Mouse (Mus musculus): ENCODE measurements around the gene Gps1.
"Not testable (repeated sequence)": the region's sequence is repeated elsewhere in the genome, so short reads cannot be mapped to it uniquely, and the experiment has no call there.

The Gps1 gene

DNA sequence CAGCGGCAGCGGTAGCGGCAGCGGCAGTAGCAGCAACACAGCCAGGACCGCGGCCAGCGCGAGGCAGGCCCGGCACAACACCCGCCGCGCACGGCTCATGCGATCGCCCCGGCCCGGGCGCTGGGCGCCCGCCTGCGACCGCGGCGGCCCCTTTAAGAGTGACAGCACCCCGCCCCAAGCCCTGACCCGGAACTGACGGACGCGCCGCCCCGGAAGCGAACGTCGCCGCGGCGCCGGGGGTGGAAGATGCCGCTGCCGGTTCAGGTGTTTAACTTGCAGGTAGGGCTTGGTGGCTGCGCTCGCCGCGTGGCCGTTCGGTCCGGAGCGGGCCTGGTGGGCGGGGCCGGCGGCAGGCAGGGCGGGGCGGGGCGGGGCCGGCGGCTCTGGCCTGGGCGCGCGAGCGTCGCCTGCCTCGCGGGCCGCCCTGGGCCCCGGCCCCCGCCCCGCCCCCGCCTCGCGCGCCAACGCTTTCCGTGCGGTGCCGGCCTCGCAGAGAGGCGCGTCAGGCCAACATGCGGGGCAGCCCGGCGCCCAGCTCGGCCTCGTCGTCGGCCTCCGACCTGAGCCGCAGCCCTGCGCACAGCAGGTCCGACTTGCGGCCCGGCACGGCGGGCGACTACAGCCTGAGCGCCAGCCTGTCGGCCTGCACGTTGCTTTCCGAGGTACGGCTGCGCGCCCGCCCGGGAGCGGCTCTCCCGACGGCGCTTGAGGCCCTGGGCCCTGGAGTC lies at the start of gene Gps1, which contains the start of gene Rfng:
Gps1 (plus strand) TSS at position 209 of the 728 bp plus-strand sequence.
Rfng (minus strand) TSS at position 144 of the 728 bp plus-strand sequence.
- DNase-seq (ENCODE audit: extremely low read depth, low read depth, low spot score), result no peak

DNA sequence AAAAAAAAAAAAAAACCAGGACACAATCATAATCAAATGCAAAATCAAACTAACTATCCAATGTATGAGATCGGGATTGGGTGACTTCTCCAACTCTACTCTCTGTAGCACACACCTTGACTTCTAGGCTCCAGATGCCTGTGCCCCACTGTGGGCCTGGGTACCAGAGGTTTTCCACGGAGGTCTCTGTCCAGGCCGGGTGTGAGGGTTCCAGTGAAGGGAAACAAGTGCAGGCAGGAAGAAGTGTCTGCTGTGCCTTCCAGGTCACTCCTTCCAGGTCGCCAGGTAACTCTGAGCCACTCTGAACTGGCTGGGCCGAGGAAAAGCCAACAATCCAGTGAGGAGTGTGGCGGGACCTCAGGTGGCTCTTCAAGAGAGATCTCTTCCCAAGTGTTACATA lies 47.6 kb upstream of the Gps1 start:
- DNase-seq (ENCODE audit: extremely low read depth, low read depth, low spot score), result no peak

DNA sequence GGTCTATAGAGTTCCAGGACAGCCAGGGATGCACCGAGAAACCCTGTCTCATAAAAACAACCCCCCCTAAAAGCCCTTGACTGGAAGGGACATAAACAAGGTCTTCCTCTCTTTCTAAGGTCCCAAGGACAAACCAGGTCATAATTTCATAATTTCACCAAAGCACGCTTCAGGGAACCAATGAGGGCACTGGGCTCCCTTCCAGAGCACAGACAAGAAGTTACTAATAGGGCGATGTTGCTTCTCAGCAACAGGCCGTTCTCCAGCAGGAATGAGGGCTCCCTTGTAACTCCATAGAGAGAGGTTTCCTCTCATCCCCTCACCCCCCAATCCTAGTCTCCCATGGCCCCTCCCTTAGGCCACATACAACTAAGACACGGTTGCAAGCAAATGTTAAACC lies 43.1 kb upstream of the Gps1 start:
- DNase-seq (ENCODE audit: extremely low read depth, low read depth, low spot score), result no peak

DNA sequence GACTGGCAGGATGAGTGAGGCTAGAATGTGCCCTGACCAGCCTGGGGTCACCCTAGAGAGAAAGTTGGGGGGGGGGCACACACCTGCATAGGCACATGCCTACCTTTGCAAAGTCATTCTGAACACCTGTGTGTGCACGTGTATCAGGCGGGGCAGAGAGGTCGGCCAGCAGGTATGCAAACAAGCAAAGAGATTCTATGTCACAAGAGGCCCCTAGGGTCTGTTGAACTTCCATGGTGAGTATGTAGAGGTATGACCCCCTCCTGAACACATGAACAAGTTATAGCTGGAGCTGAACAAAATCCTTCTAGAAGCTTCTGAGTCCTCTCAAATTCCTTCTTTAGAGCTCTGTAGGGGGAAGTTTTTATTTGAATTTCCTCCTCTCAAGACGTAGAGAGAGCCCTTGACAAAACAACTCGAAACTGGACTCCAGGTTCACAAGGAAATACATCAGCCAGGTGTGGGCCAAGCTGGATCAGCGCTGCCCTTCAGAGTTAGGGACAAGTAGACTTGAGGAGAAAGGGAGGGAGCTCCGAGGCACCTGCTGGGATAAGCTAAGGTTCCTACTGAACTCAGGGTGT lies 39.9 kb upstream of the Gps1 start:
- no peak for DNase-seq (ENCODE audit: extremely low read depth, low read depth, low spot score)

DNA sequence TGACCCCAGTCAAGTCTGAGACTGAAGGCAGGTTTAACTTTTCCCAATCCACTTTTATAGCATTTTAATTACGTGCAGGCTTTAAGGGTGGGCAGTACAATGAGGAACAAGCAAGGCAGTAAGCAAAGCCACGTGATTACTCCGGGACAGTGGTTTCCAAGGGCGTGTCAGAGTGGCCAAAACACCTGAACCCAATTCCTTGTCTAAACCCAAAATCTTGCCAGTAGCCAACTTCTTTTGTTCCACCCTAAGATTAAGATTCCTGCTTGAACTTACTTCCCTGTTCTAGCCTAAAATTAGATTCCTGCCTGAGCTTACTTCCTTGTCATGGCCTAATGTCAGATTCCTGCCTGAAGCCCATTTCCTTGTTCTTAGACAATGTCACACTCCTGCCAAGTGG lies 36.1 kb upstream of the Gps1 start:
- DNase-seq (ENCODE audit: extremely low read depth, low read depth, low spot score), result no peak

DNA sequence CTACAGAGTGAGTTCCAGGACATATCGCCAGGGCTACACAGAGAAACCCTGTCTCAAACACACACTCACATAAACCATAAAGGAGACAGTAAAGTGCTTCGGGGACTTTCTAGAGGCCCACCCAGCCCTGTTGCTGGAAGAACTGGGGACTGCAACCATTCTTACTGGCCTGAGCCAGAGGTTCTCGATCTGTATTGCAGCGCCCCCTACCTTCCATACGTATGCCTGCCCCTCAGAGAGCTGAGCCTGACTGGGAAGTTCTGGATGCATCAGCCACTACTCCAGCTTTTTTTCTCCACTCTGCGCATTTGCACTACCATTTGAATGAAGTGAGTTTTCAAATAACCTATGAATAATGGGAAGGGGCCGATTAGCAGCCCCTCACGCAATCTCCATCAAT lies 34.6 kb upstream of the Gps1 start:
- no peak for DNase-seq (ENCODE audit: extremely low read depth, low read depth, low spot score)

DNA sequence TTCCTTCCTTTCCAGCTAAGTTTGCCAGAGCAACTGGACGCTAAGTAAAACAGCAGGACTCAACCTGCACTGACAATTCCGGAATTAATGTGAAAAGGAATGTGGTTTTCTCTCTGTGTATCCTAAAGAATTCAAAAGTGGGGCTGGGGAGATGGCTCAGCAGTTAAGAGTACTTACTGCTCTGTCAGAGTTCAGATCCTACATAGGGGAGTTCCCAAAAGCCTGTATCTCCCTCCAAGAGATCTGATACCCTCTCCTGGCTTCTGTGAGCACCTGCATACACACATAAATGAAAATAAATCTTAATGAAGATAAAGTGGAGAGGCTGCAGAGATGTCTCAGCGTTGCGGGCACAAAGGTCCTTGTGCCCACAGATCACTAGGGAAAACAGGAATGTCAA lies 32.5 kb upstream of the Gps1 start:
- no peak for DNase-seq (ENCODE audit: extremely low read depth, low read depth, low spot score)

DNA sequence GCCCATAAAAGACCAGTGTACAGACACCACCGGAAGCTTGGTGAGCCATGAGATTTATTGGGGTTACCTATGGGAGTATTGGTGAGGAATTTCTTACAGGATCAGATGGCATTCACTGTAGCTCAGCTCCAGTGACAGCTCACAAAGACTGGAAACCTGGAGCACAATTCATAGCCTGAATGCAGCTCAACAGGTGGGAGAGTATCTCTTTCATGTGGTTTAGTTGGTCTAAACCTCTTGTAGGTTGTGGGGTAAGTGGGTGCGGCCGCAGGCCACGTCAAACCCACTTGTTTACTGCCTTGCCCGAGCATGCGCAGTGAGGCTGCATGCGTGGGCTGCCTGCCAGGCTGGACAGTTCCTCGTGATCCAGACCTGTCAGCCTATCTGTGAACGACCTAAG lies 23.8 kb upstream of the Gps1 start:
- no peak for DNase-seq (ENCODE audit: extremely low read depth, low read depth, low spot score)

DNA sequence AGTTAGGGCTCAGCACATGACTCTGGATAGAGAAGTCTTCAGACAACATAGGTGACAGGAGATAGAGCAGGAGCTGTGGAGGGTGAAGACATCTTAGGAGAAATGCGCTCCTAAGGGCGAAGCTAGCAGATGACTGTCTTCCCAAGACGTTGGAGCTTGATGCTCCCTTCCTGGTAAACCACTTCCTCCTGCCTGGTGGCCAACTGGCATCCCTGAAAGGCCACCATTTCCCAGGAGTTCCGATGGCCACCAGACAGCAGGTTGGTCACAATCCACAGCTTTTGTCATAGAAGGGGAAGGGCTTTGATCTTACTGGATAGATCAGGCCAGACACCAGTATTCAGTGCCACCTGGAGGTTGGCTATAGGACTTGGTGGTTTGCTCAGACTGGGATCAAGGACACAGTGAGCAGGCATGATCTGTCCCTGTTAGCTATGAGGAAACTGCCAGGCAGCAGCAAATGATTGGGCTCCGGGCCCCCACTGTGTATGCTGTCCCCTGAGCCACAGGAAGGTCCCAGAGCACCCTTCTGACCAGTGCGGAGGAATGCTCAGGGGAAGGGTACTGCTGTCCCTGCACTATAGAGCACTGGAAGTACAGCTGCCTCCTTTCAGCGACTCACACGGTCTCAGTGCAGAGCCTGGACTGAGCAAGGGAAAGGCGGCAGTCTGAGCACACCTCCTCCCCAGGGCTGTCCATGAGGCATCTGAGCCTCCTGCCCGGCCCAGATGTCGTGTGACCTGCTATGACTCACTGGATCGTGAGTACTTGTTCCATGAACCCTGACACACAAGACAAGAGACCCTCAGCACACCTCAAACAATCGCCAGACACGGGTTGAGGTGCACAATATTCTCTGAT lies 22.0 kb upstream of the Gps1 start:
- DNase-seq (ENCODE audit: extremely low read depth, low read depth, low spot score), result no peak

DNA sequence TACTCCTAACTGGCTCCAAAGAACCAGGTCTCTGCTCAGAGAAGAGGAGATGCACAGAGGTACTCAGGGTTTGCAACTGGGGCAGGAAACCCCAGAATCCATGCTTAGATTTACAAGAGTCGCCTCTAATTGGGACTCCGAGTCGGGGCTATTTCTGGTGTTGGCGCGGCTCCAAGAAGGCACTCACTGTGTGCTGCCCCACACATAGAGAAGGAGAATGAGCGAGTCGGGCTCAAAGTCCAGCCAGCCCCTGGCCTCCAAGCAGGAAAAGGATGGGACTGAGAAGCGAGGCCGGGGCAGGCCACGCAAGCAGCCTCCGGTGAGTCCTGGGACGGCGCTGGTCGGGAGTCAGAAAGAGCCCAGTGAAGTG lies 21.4 kb upstream of the Gps1 start, which contains the start of gene Hmga1b:
Hmga1b (plus strand) TSS at position 123 of the 370 bp plus-strand sequence.
- not testable (repeated sequence) for DNase-seq (ENCODE audit: extremely low read depth, low read depth, low spot score)

DNA sequence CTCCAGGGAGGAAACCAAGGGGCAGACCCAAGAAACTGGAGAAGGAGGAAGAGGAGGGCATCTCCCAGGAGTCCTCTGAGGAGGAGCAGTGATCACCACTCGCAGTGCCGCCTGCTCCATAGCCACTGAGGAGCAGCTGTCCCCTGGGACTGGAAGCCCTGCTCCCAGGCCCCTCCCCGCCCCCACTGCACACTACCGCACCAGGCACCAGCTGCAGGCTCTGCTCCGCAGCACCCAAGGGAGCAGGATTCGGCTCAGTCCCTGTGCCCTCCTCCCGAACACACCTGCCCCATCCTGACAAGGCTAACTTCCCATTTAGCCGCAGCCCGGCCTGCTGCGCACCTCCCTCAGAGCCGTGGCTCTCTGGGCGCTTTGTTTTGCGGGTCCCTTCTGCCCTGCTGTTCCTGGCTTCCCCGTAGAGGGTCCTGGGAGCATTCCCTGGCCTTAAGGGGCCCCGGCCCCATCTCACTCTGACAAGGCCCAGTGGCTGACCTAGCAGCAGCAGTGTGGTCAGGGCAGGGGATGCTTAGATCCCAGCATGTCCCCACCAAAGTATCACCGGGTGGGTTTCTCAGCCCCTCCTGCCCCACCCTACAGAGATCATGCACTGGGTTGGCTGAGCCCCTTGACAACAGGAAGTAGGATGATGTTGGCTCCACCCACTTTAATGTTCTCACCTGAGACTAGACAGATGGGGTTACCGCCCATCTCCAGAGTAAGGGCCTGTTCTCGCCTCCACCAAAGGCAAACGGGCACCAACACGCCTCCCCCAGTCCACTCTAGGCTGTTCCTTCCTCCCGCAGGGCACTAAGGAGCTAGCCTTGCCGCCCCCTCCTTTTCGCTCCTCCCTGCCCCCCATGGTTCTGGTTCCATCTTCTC lies 20.7 kb upstream of the Gps1 start:
- not testable (repeated sequence) for DNase-seq (ENCODE audit: extremely low read depth, low read depth, low spot score)

DNA sequence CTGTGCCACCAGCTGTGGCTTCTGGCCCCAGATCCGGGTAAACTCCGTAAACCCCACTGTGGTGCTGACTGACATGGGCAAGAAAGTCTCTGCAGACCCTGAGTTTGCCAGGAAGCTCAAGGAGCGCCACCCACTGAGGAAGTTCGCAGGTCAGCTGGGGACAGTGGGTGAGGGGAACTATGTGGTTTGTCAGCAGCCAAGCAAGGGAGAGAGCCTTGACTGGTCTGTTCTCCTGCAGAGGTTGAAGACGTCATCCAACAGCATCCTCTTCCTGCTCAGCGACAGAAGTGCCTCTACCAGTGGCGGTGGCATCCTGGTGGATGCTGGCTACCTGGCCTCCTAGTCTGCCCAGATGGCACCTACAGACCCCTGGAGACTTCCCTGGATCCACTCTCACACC lies 17.0 kb upstream of the Gps1 start:
- DNase-seq (ENCODE audit: extremely low read depth, low read depth, low spot score), result not testable (repeated sequence)

DNA sequence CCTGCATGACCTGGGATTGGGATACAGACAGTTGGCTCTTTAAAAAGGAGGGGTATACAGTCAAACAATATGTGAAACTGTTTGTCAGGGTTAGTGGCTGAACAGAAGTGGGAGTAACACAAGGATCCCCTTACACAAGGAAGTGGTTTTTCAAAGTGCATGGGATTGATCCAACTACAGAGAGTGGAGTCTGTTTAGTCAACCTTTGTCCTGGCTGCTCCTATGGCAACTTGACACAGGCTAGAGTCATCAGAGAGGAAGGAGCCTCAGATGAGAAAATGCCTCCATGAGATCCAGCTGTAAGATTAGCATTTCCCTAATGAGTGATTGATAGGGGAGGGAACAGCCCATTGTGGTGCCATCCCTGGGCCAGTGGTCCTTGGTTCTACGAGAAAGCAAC lies 15.9 kb upstream of the Gps1 start:
- no peak for DNase-seq (ENCODE audit: extremely low read depth, low read depth, low spot score)

DNA sequence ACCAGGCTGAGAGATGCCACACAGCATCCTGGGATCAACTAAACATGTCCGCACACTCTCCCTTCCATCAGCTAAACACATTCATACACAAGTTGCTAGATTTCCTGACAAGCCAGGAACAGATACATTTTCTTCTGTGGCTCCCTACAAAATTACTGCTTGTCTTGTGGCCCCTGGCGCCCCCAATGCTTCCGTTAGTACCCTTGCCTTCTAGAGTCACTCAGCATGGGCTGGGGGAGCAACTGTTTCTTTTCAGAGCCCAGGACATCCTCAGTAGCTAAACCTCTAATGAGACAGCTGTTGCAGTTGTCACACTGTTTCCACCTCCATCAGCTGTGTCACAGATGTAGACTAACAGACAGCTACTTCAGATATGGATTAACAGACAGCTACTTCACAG lies 11.3 kb upstream of the Gps1 start:
- DNase-seq (ENCODE audit: extremely low read depth, low read depth, low spot score), result no peak

DNA sequence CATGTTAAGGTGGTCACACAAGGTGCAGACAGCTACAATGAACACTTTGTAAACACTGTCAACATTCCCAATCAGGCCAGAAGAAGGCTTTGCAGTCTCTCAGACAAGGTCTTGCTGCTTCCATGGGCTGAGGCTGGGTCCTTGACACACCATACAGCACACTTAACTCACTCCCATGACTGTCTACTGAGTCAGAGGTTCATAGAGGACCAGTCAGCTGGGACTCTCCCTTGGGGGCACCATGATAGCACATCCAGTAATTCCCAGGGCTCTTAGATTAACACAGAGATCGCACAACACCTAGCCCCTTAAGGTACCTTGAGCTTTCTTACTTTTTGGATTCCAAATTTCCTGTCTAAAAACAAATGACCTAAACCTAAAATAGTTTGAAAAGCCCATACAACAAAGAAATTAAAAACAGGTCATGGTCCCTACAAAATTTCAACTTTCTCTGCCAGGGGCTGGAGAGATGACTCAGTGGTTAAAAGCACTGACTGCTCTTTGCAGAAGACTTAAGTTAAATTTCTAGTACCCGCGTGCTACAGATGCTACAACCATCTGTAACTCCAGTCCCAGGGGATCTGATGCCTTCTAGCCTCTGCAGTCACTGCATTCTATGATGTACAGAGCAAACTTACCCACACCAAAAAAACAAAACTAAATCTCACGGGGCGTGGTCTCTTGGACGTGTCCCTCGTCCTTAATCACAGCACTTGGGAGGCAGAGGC lies 10.4 kb upstream of the Gps1 start:
- no peak for DNase-seq (ENCODE audit: extremely low read depth, low read depth, low spot score)

DNA sequence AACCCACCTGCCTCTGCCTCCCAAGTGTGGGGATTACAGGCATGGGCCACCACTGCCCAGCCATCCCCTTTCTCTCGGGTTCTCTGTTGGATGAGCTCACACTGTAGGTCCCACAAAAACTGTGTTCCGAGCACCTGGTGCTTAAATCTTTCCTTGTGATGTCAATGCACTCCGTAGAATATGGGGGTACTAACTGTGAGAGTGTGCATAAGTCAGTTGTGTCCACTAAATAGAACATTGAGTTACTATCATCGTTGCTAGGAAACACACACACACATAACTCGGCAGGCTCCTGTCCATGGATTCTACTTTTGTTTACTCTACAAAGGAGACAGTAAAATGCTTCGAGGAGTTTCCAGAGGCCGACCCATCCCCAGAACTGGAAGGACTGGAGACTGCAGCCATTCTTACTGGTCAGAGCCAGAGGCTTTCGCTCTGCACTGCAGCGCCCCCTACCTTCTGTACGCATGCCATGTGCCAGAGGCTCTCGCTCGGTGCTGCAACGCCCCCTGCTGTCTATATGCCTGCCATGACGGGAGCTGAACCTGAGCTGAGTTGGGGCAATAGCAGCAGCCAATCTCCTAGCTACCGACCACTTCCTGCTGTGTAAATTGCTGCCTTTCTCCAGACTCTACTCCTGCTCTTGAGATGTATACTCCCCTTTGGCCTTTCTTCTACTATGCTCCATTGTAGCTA lies 8.2 kb upstream of the Gps1 start:
- DNase-seq (ENCODE audit: extremely low read depth, low read depth, low spot score), result no peak

DNA sequence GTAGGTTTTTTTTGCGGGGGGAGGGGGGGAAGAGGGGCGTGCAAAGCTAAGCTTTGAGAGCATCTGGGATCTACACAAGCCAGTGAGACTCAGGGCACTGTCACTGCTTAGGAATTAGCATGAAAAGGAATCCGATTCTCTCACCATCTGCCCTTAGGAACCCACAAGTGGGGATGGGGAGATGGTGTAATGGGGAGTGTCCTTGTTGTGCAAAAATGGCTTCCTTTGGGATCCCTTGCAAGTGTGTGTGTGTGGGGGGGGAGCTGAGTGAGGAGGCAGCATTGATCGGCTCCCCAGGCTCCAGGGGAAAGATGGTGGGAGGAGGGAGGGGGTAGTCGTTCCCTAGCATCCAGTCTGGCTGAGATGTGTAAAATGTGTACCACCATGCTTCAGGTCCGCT lies 6.9 kb upstream of the Gps1 start:
- DNase-seq (ENCODE audit: extremely low read depth, low read depth, low spot score), result no peak

DNA sequence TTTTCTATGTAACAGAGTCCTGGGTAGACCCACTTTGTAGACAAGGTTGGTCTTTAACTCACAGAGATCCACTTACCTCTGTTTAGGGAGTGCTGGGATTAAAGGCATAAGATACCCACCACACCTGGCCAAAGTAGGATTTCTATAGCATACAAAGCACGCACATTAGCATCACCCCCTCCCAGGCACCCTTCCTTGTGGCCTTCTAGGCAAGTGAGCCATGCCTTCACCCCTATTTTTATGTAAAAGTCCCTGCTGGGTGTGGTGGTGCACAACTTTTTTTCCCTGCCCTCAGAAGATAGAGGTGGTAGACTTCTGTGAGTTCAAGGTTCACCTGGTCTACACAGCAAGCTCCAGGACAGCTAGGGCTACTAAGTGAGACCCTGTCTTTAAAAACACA lies 4.2 kb upstream of the Gps1 start:
- no peak for DNase-seq (ENCODE audit: extremely low read depth, low read depth, low spot score)

DNA sequence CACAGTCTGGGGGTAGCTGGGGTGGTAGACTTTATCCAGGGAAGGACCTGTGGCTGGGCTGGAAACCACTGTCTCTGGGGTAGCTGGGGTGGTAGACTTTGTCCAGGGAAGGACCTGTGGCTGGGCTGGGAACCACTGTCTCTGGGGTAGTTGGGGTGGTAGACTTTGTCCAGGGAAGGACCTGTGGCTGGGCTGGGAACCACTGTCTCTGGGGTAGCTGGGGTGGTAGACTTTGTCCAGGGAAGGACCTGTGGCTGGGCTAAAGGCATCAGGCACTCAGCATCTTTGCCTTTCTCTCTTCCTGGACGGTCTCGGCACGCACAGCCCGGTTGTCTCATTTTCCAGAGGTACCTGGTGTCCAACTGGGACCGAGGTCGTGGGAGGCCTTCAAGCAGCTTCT lies 2.7 kb upstream of the Gps1 start:
- DNase-seq (ENCODE audit: extremely low read depth, low read depth, low spot score), result not testable (repeated sequence)

All from fat pad, adult 2 months (tissue).